Mouse (Mus musculus) neural tube, embryonic 11.5 days (tissue): ENCODE measurements at regions not wholly inside any gene's neighbourhood (a gene's known extent, or its start where the extent isn't known, plus 50 kb on each side); places are given as distances from the start of the nearest gene placed in this dataset.

Experiments used
- ATAC-seq: fragments of 200-750 bp; cut with Nextera tagmentation; 2 replicates; pipeline ENCODE4 v1.8.0; 2017; ENCODE audit warnings: moderate number of reproducible peaks, mild to moderate bottlenecking, moderate TSS enrichment, moderate library complexity; ENCODE audit not compliant: insufficient read depth, low FRiP score, low TSS enrichment
- DNase-seq: peaks from one replicate; pipeline ENCODE4 v3.0.0-alpha.2; 2015; ENCODE audit warnings: low spot score
- H3K27ac ChIP-seq: fragments of 300-500 bp; sonication (generic); 2 replicates; pipeline ENCODE4 v1.5.1; 2014; ENCODE audit warnings: low read depth, mild to moderate bottlenecking, low read length
- H3K27me3 ChIP-seq: fragments of 300-500 bp; sonication (generic); 2 replicates; pipeline ENCODE4 v1.6.1; 2014; ENCODE audit warnings: mild to moderate bottlenecking, low read length, mixed read lengths; ENCODE audit not compliant: control insufficient read depth, insufficient read depth
- H3K36me3 ChIP-seq: fragments of 300-500 bp; sonication (generic); 2 replicates; pipeline ENCODE4 v1.6.1; 2014; ENCODE audit warnings: mild to moderate bottlenecking, low read length, moderate library complexity, mixed read lengths; ENCODE audit not compliant: control insufficient read depth, insufficient read depth
- H3K4me1 ChIP-seq: fragments of 300-500 bp; sonication (generic); 2 replicates; pipeline ENCODE4 v1.6.1; 2014; ENCODE audit warnings: low read length, mixed read lengths; ENCODE audit not compliant: control insufficient read depth, insufficient read depth
- H3K4me2 ChIP-seq: fragments of 300-500 bp; sonication (generic); 2 replicates; pipeline ENCODE4 v1.6.1; 2014; ENCODE audit warnings: low read depth, mild to moderate bottlenecking, moderate library complexity
- H3K4me3 ChIP-seq: fragments of 300-500 bp; sonication (generic); 2 replicates; pipeline ENCODE4 v1.5.1; 2014; ENCODE audit warnings: low read depth, low read length
- H3K9ac ChIP-seq: fragments of 300-500 bp; sonication (generic); 2 replicates; pipeline ENCODE4 v1.6.1; 2014; ENCODE audit warnings: mild to moderate bottlenecking, low read length
- H3K9me3 ChIP-seq: fragments of 300-500 bp; sonication (generic); 2 replicates; pipeline ENCODE4 v1.6.1; 2016; ENCODE audit warnings: low read length; ENCODE audit not compliant: control insufficient read depth
- WGBS: fragments of 180-500 bp; shearing (Covaris S2); extraction: QIAGEN DNeasy Blood & Tissue Kit; methylation state at CpG from one replicate; pipeline ENCODE4 v1.1.7; 2014; 5-methylcytosine and 5-hydroxymethylcytosine counted together

- Histone ChIP-seq H3K27me3 (no peaks in the 10 kb centered on the region), H3K4me1 (no peaks in the 10 kb centered on the region), H3K9ac (no peak overlapping the region), H3K27ac (no peak overlapping the region), H3K4me3 (no peak overlapping the region), H3K36me3 (no peaks in the 10 kb centered on the region), H3K9me3 (no peaks in the 10 kb centered on the region), H3K4me2 (no peak overlapping the region)
- ATAC-seq (no peak), DNase-seq (no peak)
- 60% methylated on average over 1 of the region's 1 CpGs for WGBS
Observed at GRCm38 (mm10) chr2:53276435-53276834, 84.9 kb downstream of the Arl6ip6 start.

DNA sequence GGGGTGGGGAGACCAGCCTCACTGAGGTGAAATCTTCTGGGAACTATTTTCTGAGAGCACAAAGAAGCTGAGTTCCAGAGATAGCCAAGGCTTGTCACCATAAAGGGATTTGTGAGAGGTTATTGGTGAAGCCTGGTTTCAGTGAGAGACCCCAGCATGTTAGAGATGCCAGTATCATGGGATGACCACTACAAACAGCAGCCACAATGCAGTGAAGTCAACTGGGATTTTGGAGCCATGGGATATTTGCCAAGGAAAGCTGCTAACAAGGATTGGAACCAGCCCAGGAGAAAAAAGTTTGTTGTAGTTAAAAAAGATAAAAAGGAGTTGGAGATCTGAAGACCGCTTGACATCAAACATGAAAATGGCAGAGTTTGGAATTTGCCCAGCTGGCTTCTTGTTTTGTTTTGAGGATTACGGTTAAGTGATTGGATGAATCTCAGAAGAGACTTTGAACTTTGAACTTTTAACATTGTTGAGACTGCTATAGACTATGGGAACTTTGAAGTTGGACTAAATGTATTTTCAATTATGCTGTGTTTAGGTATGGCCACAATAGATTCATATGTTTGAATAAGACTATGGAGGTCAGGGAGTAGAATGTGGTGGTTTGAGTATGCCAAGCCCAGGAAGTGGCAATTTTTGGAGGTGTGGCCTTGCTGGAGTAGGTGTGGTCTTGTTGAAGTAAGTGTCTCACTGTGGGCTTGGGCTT, 110.3 kb downstream of the Arl6ip6 start:
- H3K9ac ChIP-seq = no peak overlapping the region
- no peak overlapping the region for H3K4me2 ChIP-seq
- H3K36me3 ChIP-seq = no peaks in the 10 kb centered on the region
- 89% methylated on average over 2 of the region's 2 CpGs for WGBS
- no peaks in the 10 kb centered on the region for H3K4me1 ChIP-seq
- ATAC-seq (no peak), DNase-seq (no peak)
- no peaks in the 10 kb centered on the region for H3K27me3 ChIP-seq
- no peak overlapping the region for H3K4me3 ChIP-seq
- H3K27ac ChIP-seq = no peak overlapping the region
- no peaks in the 10 kb centered on the region for H3K9me3 ChIP-seq

DNA sequence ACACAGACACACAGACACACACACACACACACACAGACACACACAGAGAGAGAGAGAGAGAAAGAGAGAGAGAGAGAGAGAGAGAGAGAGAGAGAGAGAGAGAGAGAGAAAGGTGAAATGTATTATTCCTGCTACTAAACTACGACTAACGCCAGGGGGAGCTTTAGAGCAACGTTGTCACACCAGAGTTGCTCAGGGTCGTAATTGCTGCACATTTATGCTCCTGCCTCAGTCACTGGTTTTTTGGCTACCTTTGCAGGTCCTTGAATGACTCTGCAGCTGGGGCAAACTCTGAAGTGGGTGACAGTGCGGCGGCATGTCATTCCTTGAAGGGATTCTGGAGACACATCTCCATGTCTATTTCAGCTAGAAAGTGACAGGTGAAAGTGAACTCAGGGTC, 139.2 kb downstream of the Arl6ip6 start:
- H3K4me1 ChIP-seq = no peaks in the 10 kb centered on the region
- no peak overlapping the region for H3K9ac ChIP-seq
- DNase-seq = peak; percentile 60
- ATAC-seq = peak; percentile 45; the same call in 1 of the 2 replicates
- WGBS = 40% methylated on average over 6 of the region's 6 CpGs
- H3K27ac ChIP-seq = no peak overlapping the region
- H3K36me3 ChIP-seq = no peaks in the 10 kb centered on the region
- H3K4me3 ChIP-seq = no peak overlapping the region
- H3K27me3 ChIP-seq = no peaks in the 10 kb centered on the region
- no peak overlapping the region for H3K4me2 ChIP-seq
- no peaks in the 10 kb centered on the region for H3K9me3 ChIP-seq

- Histone ChIP-seq H3K4me2 (no peak overlapping the region), H3K9me3 (no peaks in the 10 kb centered on the region), H3K27ac (no peak overlapping the region), H3K4me3 (no peak overlapping the region), H3K27me3 (no peaks in the 10 kb centered on the region), H3K36me3 (no peaks in the 10 kb centered on the region), H3K4me1 (no peaks in the 10 kb centered on the region), H3K9ac (no peak overlapping the region)
- WGBS = 70% methylated on average over 2 of the region's 2 CpGs
- ATAC-seq (no peak), DNase-seq (no peak)
Observed at GRCm38 (mm10) chr2:53359026-53359425, 167.5 kb downstream of the Arl6ip6 start.

DNA sequence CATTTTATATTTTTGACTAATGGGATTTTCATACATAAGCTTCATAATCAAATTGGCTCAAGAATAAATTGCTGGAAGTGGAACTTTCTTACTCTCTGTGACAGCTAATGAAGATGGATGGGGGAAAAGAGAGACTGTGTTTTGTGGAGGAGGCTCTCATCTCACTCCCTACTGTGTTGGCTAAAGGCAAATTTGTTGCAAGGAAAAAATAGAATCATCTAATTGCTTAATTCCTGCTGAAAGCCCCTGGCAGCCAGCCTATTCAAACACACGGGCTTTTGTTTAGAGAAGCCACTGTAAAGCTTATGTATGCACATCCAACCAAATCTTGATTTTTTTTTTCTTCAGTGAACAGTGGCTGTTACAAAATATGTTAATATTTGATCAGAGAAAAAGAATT, 190.8 kb downstream of the Arl6ip6 start:
- Histone ChIP-seq H3K27ac (no peak overlapping the region), H3K4me3 (no peak overlapping the region), H3K9ac (no peak overlapping the region), H3K9me3 (no peaks in the 10 kb centered on the region), H3K4me1 (peaks cover 2% of the 10 kb centered on the region; the same call in 1 of the 2 replicates), H3K27me3 (no peaks in the 10 kb centered on the region), H3K4me2 (no peak overlapping the region), H3K36me3 (no peaks in the 10 kb centered on the region)
- DNase-seq (no peak), ATAC-seq (no peak)
- WGBS = 15% methylated on average over 1 of the region's 1 CpGs

- ATAC-seq = peak; percentile 63
- WGBS = 42% methylated on average over 8 of the region's 8 CpGs
Observed at GRCm38 (mm10) chr2:53384545-53385176, 193.1 kb downstream of the Arl6ip6 start.

DNA sequence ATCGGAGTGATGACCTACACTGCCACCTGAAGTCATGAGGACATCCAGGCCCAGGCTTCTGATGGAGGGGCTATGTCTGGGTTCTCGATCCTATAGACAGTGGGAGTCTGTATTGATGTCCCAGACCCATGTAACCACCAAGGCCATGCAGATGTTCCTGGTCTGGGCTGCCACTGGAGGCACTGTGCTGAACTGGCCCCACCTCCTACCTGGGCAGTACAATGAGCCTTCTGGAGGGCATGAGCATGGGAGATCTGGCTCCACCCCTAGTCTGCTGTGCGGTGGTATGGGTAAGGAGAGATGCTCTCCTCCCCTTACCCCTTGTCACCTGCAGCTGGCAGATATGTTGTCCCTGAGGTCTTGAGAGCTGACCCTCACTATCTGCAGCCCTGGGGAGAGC, 197.1 kb downstream of the Arl6ip6 start:
- peaks cover 2% of the 10 kb centered on the region; the same call in 1 of the 2 replicates for H3K4me1 ChIP-seq
- H3K9ac ChIP-seq = no peak overlapping the region
- H3K4me3 ChIP-seq = no peak overlapping the region
- H3K9me3 ChIP-seq = no peaks in the 10 kb centered on the region
- H3K27ac ChIP-seq = no peak overlapping the region
- H3K4me2 ChIP-seq = no peak overlapping the region
- no peaks in the 10 kb centered on the region for H3K27me3 ChIP-seq
- ATAC-seq = no peak; the same call in 1 of the 2 replicates
- WGBS = 88% methylated on average over 3 of the region's 3 CpGs
- no peaks in the 10 kb centered on the region for H3K36me3 ChIP-seq
- DNase-seq = no peak

More at GRCm38 (mm10) chr2:53384545-53385176, 193.1 kb downstream of the Arl6ip6 start:
- Histone ChIP-seq H3K36me3 (no peaks in the 10 kb centered on the region), H3K9me3 (no peaks in the 10 kb centered on the region), H3K4me2 (no peak overlapping the region), H3K9ac (no peak overlapping the region), H3K4me1 (peaks cover 2% of the 10 kb centered on the region; the same call in 1 of the 2 replicates), H3K27ac (no peak overlapping the region), H3K27me3 (no peaks in the 10 kb centered on the region), H3K4me3 (no peak overlapping the region)
- DNase-seq = peak; percentile 19

DNA sequence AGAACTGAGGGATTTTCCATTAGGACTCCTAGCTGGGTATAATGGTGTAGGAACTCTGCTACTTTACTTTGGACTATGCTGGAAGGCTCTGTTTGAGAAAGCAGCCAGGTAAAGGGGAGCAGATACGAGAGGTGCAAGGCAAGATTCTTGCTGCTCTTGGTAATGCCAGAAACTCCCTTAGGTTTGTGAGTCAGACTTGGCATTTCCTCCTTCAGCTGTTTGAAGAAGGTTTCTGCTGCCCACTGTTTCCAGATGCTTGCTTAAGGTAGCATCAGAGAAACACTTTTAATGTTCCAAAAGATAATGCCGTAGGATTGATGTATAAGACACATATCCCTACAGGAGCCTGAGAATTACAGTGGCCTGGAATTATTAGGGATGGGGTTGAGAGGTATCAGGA, 222.9 kb downstream of the Arl6ip6 start:
- Histone ChIP-seq H3K9me3 (no peaks in the 10 kb centered on the region), H3K36me3 (no peaks in the 10 kb centered on the region), H3K4me1 (no peaks in the 10 kb centered on the region), H3K4me2 (no peak overlapping the region), H3K9ac (no peak overlapping the region), H3K27ac (no peak overlapping the region), H3K4me3 (no peak overlapping the region), H3K27me3 (no peaks in the 10 kb centered on the region)
- whole genome bisulfite sequencing = 91% methylated on average over 2 of the region's 2 CpGs
- DNase-seq (no peak), ATAC-seq (no peak)
